ENCODE assay signal across 7 mouse cellular contexts in the genomic region with DNA sequence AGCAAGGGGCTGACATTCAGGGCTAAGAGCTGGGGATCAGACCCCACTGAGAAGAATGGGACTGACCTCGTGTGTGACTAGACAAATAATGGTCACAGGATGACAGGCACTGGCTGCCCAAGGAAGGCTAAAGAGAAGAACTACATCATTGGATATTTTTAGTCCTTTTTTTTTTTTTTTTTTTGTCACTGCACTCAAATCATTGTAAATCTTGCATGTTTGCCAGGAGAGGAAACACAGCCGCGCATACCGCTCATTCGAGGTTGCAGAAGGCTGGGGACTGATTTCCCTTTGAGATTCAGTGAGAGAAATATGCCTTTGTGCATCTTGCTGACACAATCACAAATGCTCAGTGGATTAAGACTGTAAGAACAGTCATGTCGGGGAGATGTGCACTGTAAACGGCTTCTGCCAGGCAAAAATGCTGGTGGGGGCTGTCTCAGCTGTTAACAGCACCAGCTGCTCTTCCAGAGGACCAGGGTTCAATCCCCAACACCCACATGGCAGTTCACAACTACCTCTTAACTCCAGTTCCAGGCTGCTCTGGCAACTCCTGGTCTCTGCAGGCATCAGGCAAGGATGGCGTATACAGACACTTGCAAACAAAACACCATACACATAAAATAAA. TPM values are rescaled to one million over a fixed set of nuclear protein-coding genes. Genes with fewer than 3 reads are reported as not detected.
DNase-seq lines count a peak whose midpoint lies in the region; ATAC-seq and TF ChIP-seq lines count a peak whose summit lies in the region.

No protein-coding gene starts in this region.

- no peak for ATAC-seq in megakaryocyte, adult 5-6 weeks (ENCODE audit: poor library complexity, severe bottlenecking)
- ATAC-seq in embryonic facial prominence, embryonic 13.5 days (ENCODE audit: insufficient number of reproducible peaks, insufficient read depth, low FRiP score, low TSS enrichment, low read depth): no peak

- no peak for TF ChIP-seq POLR2A in myocyte (IDR thresholded peaks at IDR 0.05; ENCODE audit: insufficient read length, low read depth)
- no peak for TF ChIP-seq POLR2A in cerebellum, adult 2 months (IDR thresholded peaks at IDR 0.05; ENCODE audit: borderline replicate concordance, insufficient read depth, low read length)

- H3K27ac ChIP-seq in embryonic facial prominence, embryonic 13.5 days: peak overlapping the region; percentile 71
- H3K27ac ChIP-seq in cerebellum, adult 2 months (ENCODE audit: insufficient read depth, low read length): no peak overlapping the region

- H3K4me3 ChIP-seq in megakaryocyte, embryonic 14.5 days (replicated peaks): peak overlapping the region; percentile 14
- no peak overlapping the region for H3K4me3 ChIP-seq in embryonic facial prominence, embryonic 13.5 days
- H3K4me3 ChIP-seq in myocyte: no peak overlapping the region
- H3K4me3 ChIP-seq in cerebellum, adult 2 months (replicated peaks; ENCODE audit: insufficient read depth, low read depth, low read length): no peak overlapping the region

- peaks cover 82% of the 10 kb centered on the region for H3K79me2 ChIP-seq in myocyte (ENCODE audit: control insufficient read depth, insufficient read depth)

- peak; percentile 46 for DNase-seq in induced T-regulatory cell, adult 2 months (ENCODE audit: low read depth)
- DNase-seq in layer of hippocampus, adult 11-12 months (ENCODE audit: low spot score): no peak
- DNase-seq in cerebellum, adult 2 months: no peak

- peaks cover 49% of the 10 kb centered on the region for H3K4me1 ChIP-seq in megakaryocyte, embryonic 14.5 days
- peaks cover 72% of the 10 kb centered on the region for H3K4me1 ChIP-seq in embryonic facial prominence, embryonic 13.5 days
- H3K4me1 ChIP-seq in cerebellum, adult 2 months (ENCODE audit: control insufficient read depth, insufficient read depth, low read length): no peaks in the 10 kb centered on the region

- H3K9ac ChIP-seq in embryonic facial prominence, embryonic 13.5 days: no peak overlapping the region

- no peaks in the 10 kb centered on the region for H3K36me3 ChIP-seq in megakaryocyte, embryonic 14.5 days (replicated peaks; ENCODE audit: low read length)
- H3K36me3 ChIP-seq in embryonic facial prominence, embryonic 13.5 days: no peaks in the 10 kb centered on the region
- H3K36me3 ChIP-seq in myocyte (ENCODE audit: control insufficient read depth, insufficient read depth): no peaks in the 10 kb centered on the region

- H3K4me2 ChIP-seq in embryonic facial prominence, embryonic 13.5 days: peak overlapping the region; percentile 9; the same call in 1 of the 2 replicates
- peak overlapping the region; percentile 8 for H3K4me2 ChIP-seq in myocyte (ENCODE audit: low read depth)

- no peak for TF ChIP-seq CTCF in cerebellum, adult 2 months (IDR thresholded peaks at IDR 0.05; ENCODE audit: borderline replicate concordance, insufficient read depth, low read depth, low read length)

- WGBS in embryonic facial prominence, embryonic 13.5 days: 32% methylated on average over 8 of the region's 8 CpGs
- 39% methylated on average over 8 of the region's 8 CpGs for whole genome bisulfite sequencing in cerebellum, adult 2 months

- H3K27me3 ChIP-seq in megakaryocyte, embryonic 14.5 days (replicated peaks): peaks cover 34% of the 10 kb centered on the region
- H3K27me3 ChIP-seq in embryonic facial prominence, embryonic 13.5 days: no peaks in the 10 kb centered on the region
- H3K27me3 ChIP-seq in myocyte (ENCODE audit: control insufficient read depth, insufficient read depth, insufficient read length): no peaks in the 10 kb centered on the region
- H3K27me3 ChIP-seq in cerebellum, adult 2 months (ENCODE audit: control insufficient read depth, insufficient read depth, low read length): peaks cover 1% of the 10 kb centered on the region; the same call in 1 of the 2 replicates

- H3K9me3 ChIP-seq in megakaryocyte, embryonic 14.5 days: no peaks in the 10 kb centered on the region
- H3K9me3 ChIP-seq in embryonic facial prominence, embryonic 13.5 days: no peaks in the 10 kb centered on the region

- H3ac ChIP-seq in myocyte (ENCODE audit: control insufficient read depth, insufficient read length): no peak overlapping the region

TF ChIP-seq in myocyte, 11 proteins besides CTCF, POLR2A, EP300 and RAD21:
- TF ChIP-seq TCF3 (IDR thresholded peaks at IDR 0.05; ENCODE audit: insufficient read length, low read depth): peak; percentile 4
- no peak for TF ChIP-seq REST (IDR thresholded peaks at IDR 0.05; ENCODE audit: insufficient read depth, insufficient read length)
- TF ChIP-seq MYOD1 (IDR thresholded peaks at IDR 0.05; ENCODE audit: control insufficient read depth in 1 of 3, insufficient read length in 2 of 3, low read depth in 2 of 3): peak in 2 of 3 experiments; percentile 75 to 80
- TF ChIP-seq TCF12 (IDR thresholded peaks at IDR 0.05; ENCODE audit: insufficient read depth, poor library complexity, severe bottlenecking): peak; percentile 59
- TF ChIP-seq MYOG (IDR thresholded peaks at IDR 0.05; ENCODE audit: control insufficient read depth in 1 of 3, insufficient read depth in 1 of 3, insufficient read length in 2 of 3, low read depth in 2 of 3): peak in 2 of 3 experiments; percentile 68 to 84

RNA-seq across cellular contexts. Expression of gene Rassf3, which starts 4.5 kb away (rescaled TPM):
- 1.9 TPM in 1 of 2 replicates, not detected in the other for polyA plus RNA-seq in megakaryocyte, embryonic 14.5 days (2012; ENCODE audit: insufficient read depth, low replicate concordance)
- total RNA-seq in megakaryocyte, adult 5-6 weeks (2015): 65.7 and 65.8 TPM in 2 replicates
- 56.4 and 56.8 TPM in 2 replicates for total RNA-seq in megakaryocyte, adult 5-6 weeks (2017)
- polyA plus RNA-seq in embryonic facial prominence, embryonic 13.5 days (2015; fragmentation: Nextera tagmentation; extraction: Ambion mirVana): 17.7 and 20.8 TPM in 2 replicates
- polyA plus RNA-seq in myocyte (2012; fragmentation: generic; extraction: Trizol): 32.3 TPM
- 16.5 and 17.8 TPM in 2 replicates for polyA plus RNA-seq in cerebellum, adult 2 months (2012; rRNA removed)
